Mouse (Mus musculus) embryonic fibroblast, embryonic 13.5 days (primary cell): ENCODE measurements around the gene Stab2. TPM values are rescaled to one million over a fixed set of nuclear protein-coding genes. Genes with fewer than 3 reads are reported as not detected.

ENCODE experiments used
- H3K27ac ChIP-seq: 2 replicates; pipeline ENCODE4 v1.5.1; 2012; ENCODE audit warnings: low read length, control low read depth, inconsistent platforms; ENCODE audit not compliant: insufficient read depth
- H3K4me1 ChIP-seq: 2 replicates; pipeline ENCODE4 v1.6.1; 2011; ENCODE audit warnings: low read length; ENCODE audit not compliant: control insufficient read depth, insufficient read depth
- H3K4me3 ChIP-seq: 2 replicates; pipeline ENCODE4 v1.5.1; 2011; ENCODE audit warnings: mild to moderate bottlenecking, control low read depth, low read length; ENCODE audit not compliant: insufficient read depth
- CTCF ChIP-seq: IDR thresholded peaks from 2 replicates; pipeline ENCODE4 v1.5.1; 2011; ENCODE audit warnings: mild to moderate bottlenecking, control low read depth, low read length, moderate library complexity, borderline replicate concordance; ENCODE audit not compliant: insufficient read depth
- POLR2A ChIP-seq: IDR thresholded peaks from 2 replicates; pipeline ENCODE4 v1.6.1; 2011; ENCODE audit warnings: low read depth, mild to moderate bottlenecking, control low read depth, low read length, moderate library complexity
- polyA plus RNA-seq: library from polyadenylated mRNA; stranded (reverse); fragments of >200 nt; gene quantifications from 2 replicates; pipeline ENCODE4 v1.2.4, GENCODE M21; 2011; ENCODE audit warnings: low read depth; ENCODE audit not compliant: missing spikeins, insufficient read length

Gene Stab2
- polyA plus RNA-seq, 1 experiment: not detected

GRCm38 (mm10) chr10:87035866-87036265 lies 28.0 kb upstream of the Stab2 start:
- Histone ChIP-seq H3K27ac (no peak overlapping the region), H3K4me3 (no peak overlapping the region), H3K4me1 (no peaks in the 10 kb centered on the region)
- no peak for TF ChIP-seq CTCF
- no peak for TF ChIP-seq POLR2A

GRCm38 (mm10) chr10:87032768-87033167 lies 24.9 kb upstream of the Stab2 start:
- no peak for TF ChIP-seq POLR2A
- TF ChIP-seq CTCF: no peak

GRCm38 (mm10) chr10:87024884-87025283 lies 17.1 kb upstream of the Stab2 start:
- Histone ChIP-seq H3K4me3 (no peak overlapping the region), H3K27ac (no peak overlapping the region), H3K4me1 (no peaks in the 10 kb centered on the region)
- no peak for TF ChIP-seq POLR2A
- peak; percentile 96 for TF ChIP-seq CTCF

More at GRCm38 (mm10) chr10:87032768-87033167, 24.9 kb upstream of the Stab2 start:
- no peak overlapping the region for H3K27ac ChIP-seq
- no peaks in the 10 kb centered on the region for H3K4me1 ChIP-seq
- H3K4me3 ChIP-seq: no peak overlapping the region

- Histone ChIP-seq H3K4me3 (no peak overlapping the region), H3K27ac (no peak overlapping the region), H3K4me1 (no peaks in the 10 kb centered on the region)
- TF ChIP-seq CTCF (peak; percentile 1; the same call in 1 of the 2 replicates), POLR2A (no peak)
These were observed 12.9 kb upstream of the Stab2 start for GRCm38 (mm10) chr10:87020711-87021110.

- H3K4me3 ChIP-seq: no peak overlapping the region
- no peaks in the 10 kb centered on the region for H3K4me1 ChIP-seq
- H3K27ac ChIP-seq: no peak overlapping the region
- no peak for TF ChIP-seq CTCF
- TF ChIP-seq POLR2A: no peak
These were observed 11.1 kb upstream of the Stab2 start for GRCm38 (mm10) chr10:87018876-87019275.

- no peaks in the 10 kb centered on the region for H3K4me1 ChIP-seq
- no peak for TF ChIP-seq POLR2A
- TF ChIP-seq CTCF: no peak
- no peak overlapping the region for H3K27ac ChIP-seq
- no peak overlapping the region for H3K4me3 ChIP-seq
These were observed 8.4 kb upstream of the Stab2 start for GRCm38 (mm10) chr10:87016151-87016692.

GRCm38 (mm10) chr10:87015403-87015802 lies 7.6 kb upstream of the Stab2 start:
- TF ChIP-seq POLR2A (no peak), CTCF (no peak)
- Histone ChIP-seq H3K27ac (no peak overlapping the region), H3K4me1 (no peaks in the 10 kb centered on the region), H3K4me3 (no peak overlapping the region)

- Histone ChIP-seq H3K27ac (no peak overlapping the region), H3K4me1 (no peaks in the 10 kb centered on the region), H3K4me3 (no peak overlapping the region)
- TF ChIP-seq CTCF (no peak), POLR2A (no peak)
These were observed 6.7 kb upstream of the Stab2 start for GRCm38 (mm10) chr10:87014391-87014965.

GRCm38 (mm10) chr10:87012087-87012486 lies 4.3 kb upstream of the Stab2 start:
- Histone ChIP-seq H3K4me3 (no peak overlapping the region), H3K4me1 (no peaks in the 10 kb centered on the region), H3K27ac (no peak overlapping the region)
- no peak for TF ChIP-seq CTCF
- TF ChIP-seq POLR2A: no peak

GRCm38 (mm10) chr10:87008215-87008499 lies 332 bp upstream of the Stab2 start:
- Histone ChIP-seq H3K4me1 (no peaks in the 10 kb centered on the region), H3K27ac (no peak overlapping the region), H3K4me3 (no peak overlapping the region)
- TF ChIP-seq POLR2A: no peak
- no peak for TF ChIP-seq CTCF
